Mouse (Mus musculus) thymus, postnatal 4 days (tissue): ENCODE results near the gene Gm20388.

Source experiments
- DNase-seq: peaks from one replicate; pipeline ENCODE4 v3.0.0; 2021

Gm20388 gene

GRCm38 (mm10) chr8:120174606-120175005 is 264.0 kb downstream of the Gm20388 start:
- no peak for DNase-seq

- no peak for DNase-seq
Measured at GRCm38 (mm10) chr8:120176605-120177004, 266.0 kb downstream of the Gm20388 start.

- DNase-seq: peak; percentile 76
Measured at GRCm38 (mm10) chr8:120177318-120178123, 266.9 kb downstream of the Gm20388 start, which contains the start of gene Fam92b. Gene Fam92b (minus strand): TSS chr8:120177466.

- DNase-seq: no peak
Measured at GRCm38 (mm10) chr8:120178124-120178514, 267.5 kb downstream of the Gm20388 start.

GRCm38 (mm10) chr8:120179027-120179431 is 268.4 kb downstream of the Gm20388 start:
- peak; percentile 93 for DNase-seq

- DNase-seq: no peak
Measured at GRCm38 (mm10) chr8:120180445-120180970, 269.9 kb downstream of the Gm20388 start.

- no peak for DNase-seq
Measured at GRCm38 (mm10) chr8:120181274-120181673, 270.6 kb downstream of the Gm20388 start.

- no peak for DNase-seq
Measured at GRCm38 (mm10) chr8:120181861-120182414, 271.3 kb downstream of the Gm20388 start.

- no peak for DNase-seq
Measured at GRCm38 (mm10) chr8:120184366-120184765, 273.7 kb downstream of the Gm20388 start.

GRCm38 (mm10) chr8:120184850-120185792 is 274.5 kb downstream of the Gm20388 start:
- no peak for DNase-seq

GRCm38 (mm10) chr8:120186454-120186853 is 275.8 kb downstream of the Gm20388 start:
- DNase-seq: no peak

GRCm38 (mm10) chr8:120188510-120188909 is 277.9 kb downstream of the Gm20388 start:
- DNase-seq: no peak

- DNase-seq: no peak
Measured at GRCm38 (mm10) chr8:120189440-120189839, 278.8 kb downstream of the Gm20388 start.

GRCm38 (mm10) chr8:120190107-120190809 is 279.6 kb downstream of the Gm20388 start:
- DNase-seq: no peak

- no peak for DNase-seq
Measured at GRCm38 (mm10) chr8:120190810-120191413, 280.3 kb downstream of the Gm20388 start.

- DNase-seq: no peak
Measured at GRCm38 (mm10) chr8:120191633-120192032, 281.0 kb downstream of the Gm20388 start.

GRCm38 (mm10) chr8:120192118-120192517 is 281.5 kb downstream of the Gm20388 start:
- DNase-seq: no peak

GRCm38 (mm10) chr8:120201351-120201750 is 290.7 kb downstream of the Gm20388 start:
- DNase-seq: peak; percentile 66

- no peak for DNase-seq
Measured at GRCm38 (mm10) chr8:120202546-120202945, 291.9 kb downstream of the Gm20388 start.

- no peak for DNase-seq
Measured at GRCm38 (mm10) chr8:120204736-120205360, 294.2 kb downstream of the Gm20388 start.

- DNase-seq: no peak
Measured at GRCm38 (mm10) chr8:120205916-120206315, 295.3 kb downstream of the Gm20388 start.
